Mouse (Mus musculus): ENCODE results near the gene Axin2.

- TF ChIP-seq CTCF (IDR thresholded peaks at IDR 0.05; ENCODE audit: extremely low read depth, insufficient read depth, insufficient read length, insufficient replicate concordance) (no peak), POLR2A (IDR thresholded peaks at IDR 0.05; ENCODE audit: low read depth, low read length) (no peak)
These were observed 16.1 kb downstream of the Axin2 start for GRCm38 (mm10) chr11:108936016-108936792.

Data from spleen, adult 2 months (tissue).